Comparison of ENCODE assay signal across 22 mouse cellular contexts in genomic region chr7:49879051-49879450, GRCm38 (mm10). TPM values are rescaled to one million over a fixed set of nuclear protein-coding genes. Genes with fewer than 3 reads are reported as not detected.
DNase-seq lines count a peak whose midpoint lies in the region; ATAC-seq and TF ChIP-seq lines count a peak whose summit lies in the region.
"Had no signal": no experiment of that assay in that cellular context is flagged by ENCODE, and none has a peak within 500 bp of the region (broad histone marks: within the 10 kb centered on the region; RNA-seq: fewer than 3 reads in every experiment).

No protein-coding gene starts in this region.

- no peak overlapping the region for H3K9ac ChIP-seq in forebrain, embryonic 13.5 days
- no peak overlapping the region for H3K9ac ChIP-seq in forebrain, embryonic 11.5 days (ENCODE audit: low read length)
- no peak overlapping the region for H3K9ac ChIP-seq in forebrain, embryonic 16.5 days (replicated peaks; ENCODE audit: low read depth, low read length)
- H3K9ac ChIP-seq in hindbrain, postnatal 0 days (replicated peaks; ENCODE audit: low read length) = no peak overlapping the region
- no peak overlapping the region; the same call in 1 of the 2 replicates for H3K9ac ChIP-seq in neural tube, embryonic 14.5 days (replicated peaks; ENCODE audit: low read depth, low read length)
- H3K9ac ChIP-seq: liver, embryonic 15.5 days had no signal

- H3K4me2 ChIP-seq in forebrain, embryonic 13.5 days = peak overlapping the region; percentile 23; the same call in 1 of the 2 replicates
- no peak overlapping the region for H3K4me2 ChIP-seq in forebrain, embryonic 11.5 days (ENCODE audit: low read depth, low read length, severe bottlenecking)
- H3K4me2 ChIP-seq in forebrain, embryonic 16.5 days (ENCODE audit: low read length) = peak overlapping the region; percentile 5; the same call in 1 of the 2 replicates
- H3K4me2 ChIP-seq in hindbrain, postnatal 0 days (ENCODE audit: low read depth, low read length) = peak overlapping the region; percentile 21
- 0 out of 2 replicates have a peak overlapping the region, but pooled peaks have one; percentile 4 for H3K4me2 ChIP-seq in neural tube, embryonic 14.5 days (ENCODE audit: low read depth, low read length)
- H3K4me2 ChIP-seq: liver, embryonic 15.5 days had no signal

- intact Hi-C loops in gastrocnemius, postnatal 14 days (cut with DNase I; ENCODE audit: low total_unique reads) = no loop called here

- H3K4me3 ChIP-seq in forebrain, embryonic 13.5 days = no peak overlapping the region
- no peak overlapping the region for H3K4me3 ChIP-seq in forebrain, embryonic 11.5 days (ENCODE audit: low read depth, low read length)
- no peak overlapping the region for H3K4me3 ChIP-seq in forebrain, embryonic 16.5 days (replicated peaks; ENCODE audit: low read length)
- H3K4me3 ChIP-seq in hindbrain, postnatal 0 days (ENCODE audit: low read length) = no peak overlapping the region
- H3K4me3 ChIP-seq in neural tube, embryonic 14.5 days (ENCODE audit: low read depth, low read length) = no peak overlapping the region
- H3K4me3 ChIP-seq in layer of hippocampus, adult 2 months = no peak overlapping the region
- H3K4me3 ChIP-seq: erythroblast, embryonic 14.5 days; liver, embryonic 15.5 days had no signal

- peaks cover 27% of the 10 kb centered on the region for H3K4me1 ChIP-seq in forebrain, embryonic 13.5 days
- H3K4me1 ChIP-seq in forebrain, embryonic 11.5 days (replicated peaks; ENCODE audit: control insufficient read depth, insufficient read depth, low read length) = 0 out of 2 replicates have a peak, but pooled peaks cover 10% of the 10 kb centered on the region
- peaks cover 14% of the 10 kb centered on the region for H3K4me1 ChIP-seq in forebrain, embryonic 16.5 days (replicated peaks; ENCODE audit: control insufficient read depth, insufficient read depth, low read length)
- peaks cover 5% of the 10 kb centered on the region; the same call in 1 of the 2 replicates for H3K4me1 ChIP-seq in hindbrain, postnatal 0 days (ENCODE audit: insufficient read depth, low read length)
- peaks cover 16% of the 10 kb centered on the region; the same call in 1 of the 2 replicates for H3K4me1 ChIP-seq in neural tube, embryonic 14.5 days (ENCODE audit: control insufficient read depth, insufficient read depth, low read length)
- H3K4me1 ChIP-seq: liver, embryonic 15.5 days had no signal

- H3K27ac ChIP-seq in forebrain, embryonic 13.5 days = no peak overlapping the region
- no peak overlapping the region for H3K27ac ChIP-seq in forebrain, embryonic 11.5 days (ENCODE audit: low read depth, low read length)
- H3K27ac ChIP-seq in forebrain, embryonic 16.5 days (ENCODE audit: low read length) = no peak overlapping the region
- H3K27ac ChIP-seq in hindbrain, postnatal 0 days = no peak overlapping the region
- H3K27ac ChIP-seq in neural tube, embryonic 14.5 days (ENCODE audit: low read depth, low read length) = peak overlapping the region; percentile 69
- H3K27ac ChIP-seq in layer of hippocampus, adult 2 months = no peak overlapping the region
- H3K27ac ChIP-seq: liver, embryonic 15.5 days; stomach, postnatal 0 days had no signal

- WGBS in forebrain, embryonic 13.5 days = 15% methylated on average over 13 of the region's 13 CpGs
- WGBS in forebrain, embryonic 11.5 days = 27% methylated on average over 13 of the region's 13 CpGs
- WGBS in forebrain, embryonic 16.5 days = 11% methylated on average over 13 of the region's 13 CpGs
- 42% methylated on average over 13 of the region's 13 CpGs for WGBS in hindbrain, postnatal 0 days
- 51% methylated on average over 13 of the region's 13 CpGs for WGBS in neural tube, embryonic 14.5 days

- H3K27me3 ChIP-seq in forebrain, embryonic 13.5 days = no peaks in the 10 kb centered on the region; the same call in 1 of the 2 replicates
- no peaks in the 10 kb centered on the region for H3K27me3 ChIP-seq in forebrain, embryonic 11.5 days (ENCODE audit: control insufficient read depth, insufficient read depth, low read length)
- no peaks in the 10 kb centered on the region for H3K27me3 ChIP-seq in forebrain, embryonic 16.5 days (replicated peaks; ENCODE audit: control insufficient read depth, insufficient read depth, low read length)
- no peaks in the 10 kb centered on the region for H3K27me3 ChIP-seq in hindbrain, postnatal 0 days (ENCODE audit: insufficient read depth, low read length)
- H3K27me3 ChIP-seq in neural tube, embryonic 14.5 days (ENCODE audit: control insufficient read depth, insufficient read depth, low read length) = no peaks in the 10 kb centered on the region
- H3K27me3 ChIP-seq: liver, embryonic 15.5 days had no signal

- no peaks in the 10 kb centered on the region for H3K9me3 ChIP-seq in forebrain, embryonic 13.5 days (replicated peaks)
- H3K9me3 ChIP-seq in forebrain, embryonic 11.5 days (ENCODE audit: control insufficient read depth, low read length) = no peaks in the 10 kb centered on the region
- no peaks in the 10 kb centered on the region for H3K9me3 ChIP-seq in forebrain, embryonic 16.5 days (ENCODE audit: control insufficient read depth, low read length)
- H3K9me3 ChIP-seq in hindbrain, postnatal 0 days (ENCODE audit: low read length) = no peaks in the 10 kb centered on the region
- no peaks in the 10 kb centered on the region for H3K9me3 ChIP-seq in neural tube, embryonic 14.5 days (ENCODE audit: control insufficient read depth, low read length)
- H3K9me3 ChIP-seq: liver, embryonic 15.5 days had no signal

- ATAC-seq in forebrain, embryonic 13.5 days = no peak
- no peak for ATAC-seq in forebrain, embryonic 11.5 days (replicated peaks; ENCODE audit: low FRiP score)
- no peak for ATAC-seq in forebrain, embryonic 16.5 days
- peak; percentile 31; the same call in 1 of the 2 replicates for ATAC-seq in hindbrain, postnatal 0 days
- ATAC-seq in neural tube, embryonic 14.5 days (ENCODE audit: low read depth) = peak; percentile 15
- ATAC-seq: lung, postnatal 0 days had no signal

- no peaks in the 10 kb centered on the region for H3K36me3 ChIP-seq in forebrain, embryonic 13.5 days (ENCODE audit: poor library complexity, severe bottlenecking)
- H3K36me3 ChIP-seq in forebrain, embryonic 11.5 days (ENCODE audit: control insufficient read depth, insufficient read depth, low read length) = no peaks in the 10 kb centered on the region
- no peaks in the 10 kb centered on the region for H3K36me3 ChIP-seq in forebrain, embryonic 16.5 days (ENCODE audit: control insufficient read depth, insufficient read depth)
- H3K36me3 ChIP-seq in hindbrain, postnatal 0 days (ENCODE audit: insufficient read depth, low read length) = no peaks in the 10 kb centered on the region
- no peaks in the 10 kb centered on the region for H3K36me3 ChIP-seq in neural tube, embryonic 14.5 days (ENCODE audit: control insufficient read depth, insufficient read depth, low read length)
- H3K36me3 ChIP-seq: liver, embryonic 15.5 days had no signal

- no peak for TF ChIP-seq CTCF in hindbrain, postnatal 0 days (IDR thresholded peaks at IDR 0.05; ENCODE audit: low read depth)
- TF ChIP-seq CTCF in layer of hippocampus, adult 2 months (conservative IDR thresholded peaks at IDR 0.05) = no peak

- DNase-seq in forebrain, embryonic 11.5 days (ENCODE audit: low spot score) = no peak
- peak; percentile 51 for DNase-seq in hindbrain, postnatal 0 days (ENCODE audit: low spot score)
- no peak for DNase-seq in layer of hippocampus, adult 2 months (ENCODE audit: low spot score in 2 of 2)
- no peak for DNase-seq in kidney, postnatal 4 days
- DNase-seq in gastrocnemius, postnatal 14 days = no peak
- DNase-seq: adrenal gland, postnatal 36 days; B cell, adult 2 months; cerebellum, adult 9-10 months; heart, adult 18-20 months; kidney, adult 18-20 months; kidney, postnatal 10 days; layer of hippocampus, adult 9-11 months; thymus, postnatal 14 days had no signal

RNA-seq across cellular contexts. Expression of gene Slc6a5, which starts 30.9 kb away (rescaled TPM):
- polyA plus RNA-seq in forebrain, embryonic 13.5 days (2015; fragmentation: Nextera tagmentation; extraction: Ambion mirVana) = 0.08 TPM in 1 of 2 replicates, not detected in the other
- not detected in 2 replicates for polyA plus RNA-seq in forebrain, embryonic 11.5 days (2014; fragmentation: Nextera tagmentation; extraction: Ambion mirVana)
- not detected in 2 replicates for polyA plus RNA-seq in forebrain, embryonic 16.5 days (2015; fragmentation: Nextera tagmentation; extraction: Ambion mirVana)
- total RNA-seq in hindbrain, postnatal 0 days (2014; rRNA removed) = 49.6 and 57.2 TPM in 2 replicates
- 9.8 and 10.9 TPM in 2 replicates for polyA plus RNA-seq in hindbrain, postnatal 0 days (2015; fragmentation: Nextera tagmentation; extraction: Ambion mirVana)
- 14.3 and 16.6 TPM in 2 replicates for polyA plus RNA-seq in neural tube, embryonic 14.5 days (2014; fragmentation: Nextera tagmentation; extraction: Ambion mirVana)
- total RNA-seq in layer of hippocampus, adult 2 months (2021) = not detected
- not detected for total RNA-seq in gastrocnemius, postnatal 14 days (2021)
- total RNA-seq: heart, adult 18-20 months; megakaryocyte progenitor cell, adult 5-6 weeks had no signal
- polyA plus RNA-seq: erythroblast, embryonic 14.5 days; heart, embryonic 14.5 days; liver, embryonic 15.5 days; lung, postnatal 0 days; stomach, postnatal 0 days had no signal

Comparison
In these comparisons a context has a peak if more than half of its experiments do, and no peak if none do; other contexts are left out.
1. ATAC-seq: peak in hindbrain, postnatal 0 days (single experiment) and neural tube, embryonic 14.5 days (single experiment); none in forebrain, embryonic 13.5 days (single experiment), forebrain, embryonic 11.5 days (single experiment) and forebrain, embryonic 16.5 days (single experiment).
2. RNA of gene Slc6a5, which starts 30.9 kb away (polyA plus RNA-seq): 14.3 to 16.6 TPM in neural tube, embryonic 14.5 days and 9.8 to 10.9 TPM in hindbrain, postnatal 0 days; not detected in forebrain, embryonic 11.5 days, not detected in forebrain, embryonic 16.5 days and 0.08 TPM in forebrain, embryonic 13.5 days; every median in the first group is over 10 times any median in the second.